Mouse (Mus musculus): ENCODE measurements around the gene Fgfr2.

The Fgfr2 gene

GRCm38 (mm10) chr7:133041784-133042183 lies 81.4 kb downstream of the Fgfr2 start:
- DNase-seq (ENCODE audit: low spot score): no peak

GRCm38 (mm10) chr7:133040688-133041345 lies 82.3 kb downstream of the Fgfr2 start:
- no peak for DNase-seq (ENCODE audit: low spot score)

GRCm38 (mm10) chr7:133039556-133040255 lies 83.4 kb downstream of the Fgfr2 start:
- no peak for DNase-seq (ENCODE audit: low spot score)

GRCm38 (mm10) chr7:133037618-133038017 lies 85.5 kb downstream of the Fgfr2 start:
- DNase-seq (ENCODE audit: low spot score): no peak

GRCm38 (mm10) chr7:133037217-133037616 lies 85.9 kb downstream of the Fgfr2 start:
- DNase-seq (ENCODE audit: low spot score): no peak

GRCm38 (mm10) chr7:133035901-133036300 lies 87.2 kb downstream of the Fgfr2 start:
- no peak for DNase-seq (ENCODE audit: low spot score)

- peak; percentile 71 for DNase-seq (ENCODE audit: low spot score)
Measured at GRCm38 (mm10) chr7:133032589-133033203, 90.5 kb downstream of the Fgfr2 start.

GRCm38 (mm10) chr7:133029496-133030047 lies 93.6 kb downstream of the Fgfr2 start:
- DNase-seq (ENCODE audit: low spot score): no peak

GRCm38 (mm10) chr7:133029004-133029403 lies 94.1 kb downstream of the Fgfr2 start:
- DNase-seq (ENCODE audit: low spot score): no peak

- DNase-seq (ENCODE audit: low spot score): no peak
Measured at GRCm38 (mm10) chr7:133027930-133028329, 95.2 kb downstream of the Fgfr2 start.

GRCm38 (mm10) chr7:133024694-133025093 lies 98.5 kb downstream of the Fgfr2 start:
- no peak for DNase-seq (ENCODE audit: low spot score)

GRCm38 (mm10) chr7:133019481-133020020 lies 103.6 kb downstream of the Fgfr2 start:
- no peak for DNase-seq (ENCODE audit: low spot score)

- no peak for DNase-seq (ENCODE audit: low spot score)
Measured at GRCm38 (mm10) chr7:133018961-133019360, 104.2 kb downstream of the Fgfr2 start.

GRCm38 (mm10) chr7:133015416-133016070 lies 107.6 kb downstream of the Fgfr2 start:
- no peak for DNase-seq (ENCODE audit: low spot score)

GRCm38 (mm10) chr7:133014631-133015030 lies 108.5 kb downstream of the Fgfr2 start:
- DNase-seq (ENCODE audit: low spot score): no peak

- DNase-seq (ENCODE audit: low spot score): no peak
Measured at GRCm38 (mm10) chr7:133013923-133014322, 109.2 kb downstream of the Fgfr2 start.

- no peak for DNase-seq (ENCODE audit: low spot score)
Measured at GRCm38 (mm10) chr7:133012637-133013366, 110.3 kb downstream of the Fgfr2 start.

- no peak for DNase-seq (ENCODE audit: low spot score)
Measured at GRCm38 (mm10) chr7:133011611-133012010, 111.5 kb downstream of the Fgfr2 start.

GRCm38 (mm10) chr7:133011191-133011590 lies 112.0 kb downstream of the Fgfr2 start:
- DNase-seq (ENCODE audit: low spot score): peak; percentile 63

- DNase-seq (ENCODE audit: low spot score): no peak
Measured at GRCm38 (mm10) chr7:133010477-133010876, 112.7 kb downstream of the Fgfr2 start.

- no peak for DNase-seq (ENCODE audit: low spot score)
Measured at GRCm38 (mm10) chr7:133009676-133010075, 113.5 kb downstream of the Fgfr2 start.

Data from adipocyte (in vitro differentiated cells).